Mouse (Mus musculus): ENCODE measurements at regions not wholly inside any gene's neighbourhood (a gene's known extent, or its start where the extent isn't known, plus 50 kb on each side); places are given as distances from the start of the nearest gene placed in this dataset.
"Not testable (repeated sequence)": the region's sequence is repeated elsewhere in the genome, so short reads cannot be mapped to it uniquely, and the experiment has no call there.

GRCm38 (mm10) chr7:113010150-113010549 is 56.4 kb downstream of the Rassf10 start:
- DNase-seq (ENCODE audit: low spot score), result no peak

- no peak for DNase-seq (ENCODE audit: low spot score)
Measured at GRCm38 (mm10) chr7:113017092-113017755, 63.5 kb downstream of the Rassf10 start.

- no peak for DNase-seq (ENCODE audit: low spot score)
Measured at GRCm38 (mm10) chr7:113021412-113021811, 67.7 kb downstream of the Rassf10 start.

- no peak for DNase-seq (ENCODE audit: low spot score)
Measured at GRCm38 (mm10) chr7:113022516-113022915, 68.8 kb downstream of the Rassf10 start.

GRCm38 (mm10) chr7:113025758-113026157 is 72.0 kb downstream of the Rassf10 start:
- DNase-seq (ENCODE audit: low spot score), result no peak

- DNase-seq (ENCODE audit: low spot score), result no peak
Measured at GRCm38 (mm10) chr7:113026290-113027075, 72.7 kb downstream of the Rassf10 start.

- DNase-seq (ENCODE audit: low spot score), result no peak
Measured at GRCm38 (mm10) chr7:113027125-113027801, 73.5 kb downstream of the Rassf10 start.

- no peak for DNase-seq (ENCODE audit: low spot score)
Measured at GRCm38 (mm10) chr7:113030053-113030752, 76.4 kb downstream of the Rassf10 start.

- DNase-seq (ENCODE audit: low spot score), result no peak
Measured at GRCm38 (mm10) chr7:113035751-113036150, 82.0 kb downstream of the Rassf10 start.

- no peak for DNase-seq (ENCODE audit: low spot score)
Measured at GRCm38 (mm10) chr7:113037825-113038613, 84.3 kb downstream of the Rassf10 start.

- no peak for DNase-seq (ENCODE audit: low spot score)
Measured at GRCm38 (mm10) chr7:113038906-113039671, 85.3 kb downstream of the Rassf10 start.

GRCm38 (mm10) chr7:113045613-113046159 is 91.9 kb downstream of the Rassf10 start:
- DNase-seq (ENCODE audit: low spot score), result not testable (repeated sequence)

GRCm38 (mm10) chr7:113046406-113046805 is 92.6 kb downstream of the Rassf10 start:
- no peak for DNase-seq (ENCODE audit: low spot score)

- no peak for DNase-seq (ENCODE audit: low spot score)
Measured at GRCm38 (mm10) chr7:113047583-113047982, 93.8 kb downstream of the Rassf10 start.

- DNase-seq (ENCODE audit: low spot score), result peak; percentile 13
Measured at GRCm38 (mm10) chr7:113048097-113048795, 94.5 kb downstream of the Rassf10 start.

- DNase-seq (ENCODE audit: low spot score), result no peak
Measured at GRCm38 (mm10) chr7:113049440-113049839, 95.7 kb downstream of the Rassf10 start.

GRCm38 (mm10) chr7:113052952-113053351 is 99.2 kb downstream of the Rassf10 start:
- DNase-seq (ENCODE audit: low spot score), result no peak

GRCm38 (mm10) chr7:113056421-113056820 is 102.7 kb downstream of the Rassf10 start:
- DNase-seq (ENCODE audit: low spot score), result no peak

GRCm38 (mm10) chr7:113059211-113059966 is 105.6 kb downstream of the Rassf10 start:
- peak; percentile 18 for DNase-seq (ENCODE audit: low spot score)
